Mouse (Mus musculus): ENCODE data around the gene Cebpg.

Cebpg gene

GRCm38 (mm10) chr7:35056436-35056864 is at the start of gene Cebpg:
Cebpg (minus strand) TSS chr7:35056573.
- DNase-seq: peak; percentile 96 to 98

DNA sequence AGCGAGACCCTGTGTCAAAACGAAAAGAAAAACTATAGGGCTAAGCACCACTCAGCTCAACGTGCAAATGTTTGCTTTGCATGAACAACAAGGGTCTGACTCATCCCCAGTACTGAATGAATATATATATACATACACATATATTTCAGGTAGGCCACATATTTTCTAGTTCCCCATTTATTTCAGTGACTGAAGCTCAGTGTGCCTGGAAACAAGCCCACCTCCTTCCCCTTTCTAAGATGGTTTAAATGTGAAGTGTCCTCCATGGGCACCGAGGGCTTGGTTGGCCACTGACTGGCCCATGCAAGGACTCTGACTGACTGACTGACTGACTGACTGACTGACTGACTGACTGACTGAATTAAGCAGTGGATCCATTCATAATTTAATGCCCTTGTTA is 43.2 kb upstream of the Cebpg start:
- DNase-seq: no peak

DNA sequence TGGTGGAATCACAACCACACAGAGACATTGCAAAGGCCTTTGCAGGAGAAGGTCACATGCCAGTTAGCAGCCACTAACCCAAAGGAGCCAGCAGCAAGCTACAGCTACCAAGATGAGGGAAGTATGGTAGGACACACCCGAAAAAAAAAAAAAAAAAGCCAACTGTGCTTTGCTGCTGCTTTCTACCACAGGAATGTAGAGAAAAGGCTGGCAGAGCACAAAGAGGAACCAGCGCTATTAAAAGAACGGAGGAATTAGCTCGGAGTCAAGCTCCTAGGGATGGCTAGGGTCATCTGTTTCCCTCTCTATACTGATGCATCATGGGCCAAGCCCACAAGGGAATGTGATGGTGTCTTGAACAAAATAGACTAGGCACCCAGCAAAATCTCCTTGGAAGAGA is 42.4 kb upstream of the Cebpg start:
- DNase-seq: no peak

GRCm38 (mm10) chr7:35094975-35095678 is 38.8 kb upstream of the Cebpg start:
- DNase-seq: no peak

- no peak for DNase-seq
Measured at GRCm38 (mm10) chr7:35090550-35090949, 34.2 kb upstream of the Cebpg start.

DNA sequence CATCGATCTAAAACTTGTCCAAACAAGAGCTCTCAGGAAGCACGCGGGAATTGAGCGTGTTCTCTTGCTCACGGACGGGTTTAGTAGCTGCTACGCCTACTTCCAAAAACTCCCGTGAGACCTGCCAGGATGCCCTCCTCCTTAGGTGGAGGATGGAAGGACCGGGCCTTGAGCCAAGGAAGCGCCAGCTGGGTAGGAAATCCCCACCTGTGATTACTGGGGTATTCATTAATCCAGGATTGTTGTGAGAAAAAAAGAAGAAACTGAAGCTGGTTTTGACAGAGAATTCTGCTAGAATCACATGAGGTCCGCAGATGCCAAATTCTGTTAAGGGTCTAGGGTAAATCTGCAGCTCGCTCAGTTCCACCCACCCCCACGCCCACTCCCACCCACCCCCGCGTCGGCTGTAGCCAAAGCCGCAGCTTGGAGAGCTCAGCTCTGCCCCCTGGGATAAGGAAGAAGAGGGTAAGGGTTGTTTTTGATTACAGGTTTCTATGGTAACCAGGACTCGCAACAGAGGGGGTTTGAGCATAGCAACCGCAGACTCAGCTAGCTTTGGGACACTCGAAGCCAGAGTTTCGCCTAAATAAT is 30.0 kb upstream of the Cebpg start:
- DNase-seq: peak; percentile 65 to 78

GRCm38 (mm10) chr7:35084565-35085360 is 28.4 kb upstream of the Cebpg start:
- DNase-seq: no peak

- no peak for DNase-seq
Measured at GRCm38 (mm10) chr7:35081406-35082104, 25.2 kb upstream of the Cebpg start.

- DNase-seq: peak; percentile 69 to 88
Measured at GRCm38 (mm10) chr7:35080843-35081338, 24.5 kb upstream of the Cebpg start.

DNA sequence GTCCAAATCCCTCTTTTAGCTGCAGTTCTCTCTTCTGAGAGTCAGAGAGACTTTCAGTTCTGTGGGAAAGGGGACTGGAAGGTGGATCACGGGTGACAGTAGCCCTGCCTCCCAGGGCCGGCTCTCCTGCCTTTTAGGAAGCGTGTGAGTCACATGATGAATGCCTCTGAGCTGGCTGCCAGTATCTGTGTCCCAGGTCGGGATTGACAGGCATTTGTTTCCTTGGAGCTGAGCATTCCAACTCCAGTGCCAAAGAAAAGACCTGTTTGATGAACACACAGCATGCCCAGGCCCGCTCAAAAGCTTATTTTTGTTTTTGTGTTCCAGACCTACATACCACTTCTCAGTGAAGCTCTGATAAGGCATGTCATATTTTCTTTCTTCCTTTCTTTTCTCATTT is 20.3 kb upstream of the Cebpg start:
- DNase-seq: peak; percentile 25 to 58

GRCm38 (mm10) chr7:35066640-35067212 is 10.4 kb upstream of the Cebpg start:
- no peak for DNase-seq

DNA sequence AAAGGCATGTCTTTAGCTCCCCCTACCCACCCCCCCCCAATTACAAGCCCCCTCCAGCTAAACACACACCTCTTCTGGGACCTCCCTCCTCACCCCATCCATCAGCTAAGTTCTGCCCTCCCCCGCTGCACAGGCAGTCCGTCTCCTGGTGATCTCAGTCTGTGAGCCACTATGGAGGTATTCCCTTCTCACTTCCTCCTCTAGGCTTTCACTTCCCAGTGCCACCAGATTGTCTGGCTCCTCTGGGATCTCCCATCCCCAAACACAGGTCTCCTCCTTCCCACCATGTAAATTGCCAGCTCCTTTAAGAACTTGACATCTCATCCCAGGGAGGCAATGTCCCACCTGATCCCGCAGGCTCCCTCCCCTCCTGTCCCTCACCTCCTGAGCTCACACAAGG is 9.6 kb upstream of the Cebpg start:
- no peak for DNase-seq

- peak; percentile 50 to 70 for DNase-seq
Measured at GRCm38 (mm10) chr7:35064286-35065258, 8.2 kb upstream of the Cebpg start.

DNA sequence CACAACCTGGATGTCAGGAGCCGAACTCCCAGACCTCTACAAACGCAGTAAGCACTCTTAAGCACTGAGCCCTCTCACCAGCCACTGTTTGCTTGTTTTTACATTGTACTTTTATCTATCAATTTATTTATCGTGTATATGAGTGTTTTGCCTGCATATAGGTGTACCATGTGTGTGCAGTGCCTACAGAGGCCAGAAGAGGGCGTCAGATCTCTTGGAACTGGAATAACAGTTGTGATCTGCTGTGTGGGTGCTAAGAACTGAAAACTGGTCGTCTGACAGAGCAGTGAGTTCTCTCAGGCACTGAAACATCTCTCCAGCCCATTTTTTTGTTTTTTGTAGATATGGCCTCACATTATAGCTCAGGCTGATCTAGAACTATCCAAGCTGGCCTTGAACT is 3.1 kb upstream of the Cebpg start:
- DNase-seq: peak in 1 of 2 experiments; percentile 12

DNA sequence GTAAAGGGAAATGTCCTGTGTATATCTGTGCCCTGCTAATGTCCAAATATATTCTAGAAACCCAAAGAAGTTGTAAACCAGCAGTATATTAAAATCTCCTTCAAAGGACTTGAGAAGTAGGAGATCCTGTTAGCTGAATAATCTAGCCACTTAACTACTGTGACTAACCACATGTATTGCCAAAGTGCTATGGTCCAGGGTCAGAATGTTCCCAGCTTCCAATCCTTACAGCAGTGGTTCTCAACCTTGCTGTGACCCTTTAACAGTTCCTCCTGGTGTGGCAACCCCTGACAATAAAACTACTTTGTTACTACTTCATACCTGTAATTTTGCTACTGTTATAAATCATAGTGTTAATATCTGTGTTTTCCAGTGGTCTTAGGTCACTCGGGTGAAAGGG is 2.0 kb upstream of the Cebpg start:
- no peak for DNase-seq

DNA sequence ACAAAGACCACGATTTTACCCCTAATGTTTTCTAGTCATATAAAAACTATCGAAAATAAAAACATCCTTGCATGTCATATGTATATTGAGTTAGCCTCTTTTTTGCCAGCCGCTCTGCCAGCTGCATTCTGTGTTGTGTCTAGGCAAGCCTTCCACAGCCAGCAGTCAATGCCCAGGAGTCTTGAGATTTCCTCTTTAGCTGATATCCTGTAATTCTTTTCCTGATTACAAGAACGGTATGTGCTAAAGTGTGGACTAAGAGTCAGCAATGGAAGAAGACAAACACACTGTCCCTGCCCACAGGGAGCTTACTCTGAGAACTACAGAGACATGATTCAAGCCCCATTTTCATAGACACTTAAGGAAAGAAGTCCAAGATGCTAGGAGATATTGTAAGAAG is 1.2 kb upstream of the Cebpg start:
- DNase-seq: peak in 1 of 2 experiments; percentile 38

GRCm38 (mm10) chr7:35056999-35057398 is 626 bp upstream of the Cebpg start:
- no peak for DNase-seq

GRCm38 (mm10) chr7:35055619-35056435 is 546 bp downstream of the Cebpg start:
- DNase-seq: peak; percentile 38 to 59

DNA sequence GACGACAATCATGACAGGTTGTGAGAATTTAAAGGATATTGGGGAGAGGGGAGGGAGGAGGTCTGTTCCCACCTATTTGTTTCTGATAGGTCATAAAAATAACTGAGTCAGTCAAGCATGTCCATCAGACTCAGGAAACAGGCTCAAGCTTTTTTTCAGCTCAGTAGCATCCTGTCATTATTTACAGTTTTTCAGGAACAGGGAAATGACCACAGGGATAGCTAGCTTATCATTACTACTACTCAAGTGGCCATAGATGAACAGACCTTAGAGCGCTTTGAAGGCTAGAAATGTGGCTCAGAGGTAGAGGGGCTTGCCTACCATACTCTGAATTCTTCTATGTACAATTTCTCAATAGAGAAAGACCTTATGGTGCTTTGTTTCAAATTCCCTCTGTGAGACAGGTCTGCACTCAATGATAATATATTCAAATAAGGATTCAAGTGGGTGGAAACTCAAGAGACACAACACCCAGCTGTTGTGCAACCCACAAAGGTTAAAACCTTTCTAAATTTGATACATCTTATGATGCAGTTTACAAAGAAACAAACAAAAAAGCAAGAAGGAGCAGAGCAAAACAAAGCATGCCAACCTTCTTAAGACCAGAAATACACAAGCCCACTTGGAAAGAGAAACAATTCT is 1.3 kb downstream of the Cebpg start:
- DNase-seq: peak in 1 of 2 experiments; percentile 17

GRCm38 (mm10) chr7:35054286-35054685 is 2.1 kb downstream of the Cebpg start:
- peak in 1 of 2 experiments; percentile 24 for DNase-seq

All from kidney, postnatal 25 days (tissue).